Mouse (Mus musculus) adrenal gland, adult 2 months (tissue): ENCODE results near the gene Plac1. TPM values are rescaled to one million over a fixed set of nuclear protein-coding genes. Genes with fewer than 3 reads are reported as not detected.

ENCODE experiments used
- DNase-seq: peaks from one replicate; pipeline ENCODE4 v3.0.0; 2021
- polyA plus RNA-seq: library from polyadenylated mRNA; depleted of rRNA; stranded (reverse); fragments of >200 nt; gene quantifications from 2 replicates; pipeline ENCODE4 v1.2.3, GENCODE M21; 2012
- total RNA-seq, 2 experiments: library from RNA; stranded (reverse); gene quantifications; 2 replicates each; pipeline ENCODE4 v1.2.3; 2021

Gene Plac1
- total and polyA plus RNA-seq, 3 experiments: not detected

GRCm38 (mm10) chrX:53101165-53101564 is 138.7 kb downstream of the Plac1 start:
- DNase-seq: no peak

- no peak for DNase-seq
These were observed 140.0 kb downstream of the Plac1 start for GRCm38 (mm10) chrX:53099951-53100350.

GRCm38 (mm10) chrX:53099266-53099665 is 140.6 kb downstream of the Plac1 start:
- no peak for DNase-seq

- DNase-seq: no peak
These were observed 141.6 kb downstream of the Plac1 start for GRCm38 (mm10) chrX:53098293-53098692.

- no peak for DNase-seq
These were observed 142.1 kb downstream of the Plac1 start for GRCm38 (mm10) chrX:53097786-53098185.

- no peak for DNase-seq
These were observed 146.5 kb downstream of the Plac1 start for GRCm38 (mm10) chrX:53093381-53093780.

GRCm38 (mm10) chrX:53088663-53089292 is 151.1 kb downstream of the Plac1 start:
- no peak for DNase-seq

GRCm38 (mm10) chrX:53087202-53087601 is 152.7 kb downstream of the Plac1 start:
- DNase-seq: no peak

GRCm38 (mm10) chrX:53085559-53085958 is 154.4 kb downstream of the Plac1 start:
- no peak for DNase-seq

GRCm38 (mm10) chrX:53064406-53064805 is 175.5 kb downstream of the Plac1 start:
- no peak for DNase-seq

GRCm38 (mm10) chrX:53059426-53060007 is 180.4 kb downstream of the Plac1 start:
- no peak for DNase-seq

GRCm38 (mm10) chrX:53058459-53059280 is 181.2 kb downstream of the Plac1 start:
- DNase-seq: peak; percentile 44

GRCm38 (mm10) chrX:53057760-53058090 is 182.2 kb downstream of the Plac1 start:
- DNase-seq: no peak

- peak; percentile 95 for DNase-seq
These were observed 182.7 kb downstream of the Plac1 start for GRCm38 (mm10) chrX:53057054-53057759.

GRCm38 (mm10) chrX:53056627-53057026 is 183.3 kb downstream of the Plac1 start:
- DNase-seq: peak; percentile 61

- DNase-seq: peak; percentile 43
These were observed 184.1 kb downstream of the Plac1 start for GRCm38 (mm10) chrX:53055771-53056170.

GRCm38 (mm10) chrX:53053885-53054284 is 186.0 kb downstream of the Plac1 start:
- no peak for DNase-seq

- peak; percentile 57 for DNase-seq
These were observed 187.0 kb downstream of the Plac1 start for GRCm38 (mm10) chrX:53052652-53053500.

GRCm38 (mm10) chrX:53050353-53050752 is 189.6 kb downstream of the Plac1 start:
- no peak for DNase-seq

GRCm38 (mm10) chrX:53049196-53049595 is 190.7 kb downstream of the Plac1 start:
- no peak for DNase-seq

GRCm38 (mm10) chrX:53046911-53047310 is 193.0 kb downstream of the Plac1 start:
- DNase-seq: no peak

GRCm38 (mm10) chrX:53046033-53046432 is 193.9 kb downstream of the Plac1 start:
- no peak for DNase-seq
